Mouse (Mus musculus) heart, embryonic 14.5 days (tissue): Measurements from ENCODE around the gene Immp2l. TPM values are rescaled to one million over a fixed set of nuclear protein-coding genes. Genes with fewer than 3 reads are reported as not detected.

Experiments used
- ATAC-seq: fragments of 200-750 bp; cut with Nextera tagmentation; 2 replicates; pipeline ENCODE4 v1.8.0; 2017; ENCODE audit warnings: low read depth, moderate TSS enrichment; ENCODE audit not compliant: insufficient number of reproducible peaks, insufficient read depth, low FRiP score
- H3K27ac ChIP-seq, 2 experiments: fragments of 200-500 bp in 1 of 2; fragments of 300-500 bp in 1 of 2; sonication (generic) in 1 of 2; replicated peaks in 1 of 2; 2 replicates each; pipeline ENCODE4 v1.5.1; 2012 to 2014; ENCODE audit warnings: low read depth in 2 of 2, low read length in 2 of 2, control low read depth in 1 of 2, mild to moderate bottlenecking in 1 of 2, mixed read lengths in 1 of 2; ENCODE audit not compliant: control insufficient read depth in 1 of 2, insufficient read depth in 1 of 2
- H3K27me3 ChIP-seq: fragments of 300-500 bp; sonication (generic); 2 replicates; pipeline ENCODE4 v1.6.1; 2014; ENCODE audit warnings: mild to moderate bottlenecking, low read length, control low read depth; ENCODE audit not compliant: control insufficient read depth, insufficient read depth
- H3K36me3 ChIP-seq: fragments of 300-500 bp; sonication (generic); 2 replicates; pipeline ENCODE4 v1.6.1; 2014; ENCODE audit warnings: mild to moderate bottlenecking, control low read depth, low read length, mixed read lengths; ENCODE audit not compliant: control insufficient read depth, insufficient read depth
- H3K4me1 ChIP-seq, 2 experiments: fragments of 200-500 bp in 1 of 2; fragments of 300-500 bp in 1 of 2; sonication (generic) in 1 of 2; 2 replicates each; pipeline ENCODE4 v1.6.1; 2012 to 2014; ENCODE audit warnings: low read length in 2 of 2, control low read depth in 1 of 2, mixed read lengths in 1 of 2; ENCODE audit not compliant: control insufficient read depth in 2 of 2, insufficient read depth in 2 of 2
- H3K4me2 ChIP-seq: fragments of 300-500 bp; sonication (generic); 2 replicates; pipeline ENCODE4 v1.6.1; 2014; ENCODE audit warnings: mild to moderate bottlenecking, low read length
- H3K4me3 ChIP-seq, 2 experiments: fragments of 200-500 bp in 1 of 2; fragments of 300-500 bp in 1 of 2; sonication (generic) in 1 of 2; 2 replicates each; pipeline ENCODE4 v1.5.1; 2012 to 2014; ENCODE audit warnings: low read length in 2 of 2, mild to moderate bottlenecking in 2 of 2, control low read depth in 1 of 2, low read depth in 1 of 2, moderate library complexity in 1 of 2; ENCODE audit not compliant: control insufficient read depth in 1 of 2, insufficient read depth in 1 of 2
- H3K9ac ChIP-seq: fragments of 300-500 bp; sonication (generic); 2 replicates; pipeline ENCODE4 v1.6.1; 2014; ENCODE audit warnings: mild to moderate bottlenecking, low read length
- H3K9me3 ChIP-seq: fragments of 300-500 bp; sonication (generic); 2 replicates; pipeline ENCODE4 v1.6.1; 2016; ENCODE audit warnings: low read length, control low read depth; ENCODE audit not compliant: control insufficient read depth
- WGBS: fragments of 180-500 bp; shearing (Covaris S2); extraction: QIAGEN DNeasy Blood & Tissue Kit; methylation state at CpG from one replicate; pipeline ENCODE4 v1.1.7; 2014; 5-methylcytosine and 5-hydroxymethylcytosine counted together
- polyA plus RNA-seq: library from polyadenylated mRNA; unstranded; fragments of >200 nt; fragmentation: Nextera tagmentation; extraction: Ambion mirVana; gene quantifications from 2 replicates; pipeline ENCODE4 v1.2.1, GENCODE M21; 2014

The Immp2l gene
- polyA plus RNA-seq, 1 experiment from 2014 or later = 11.4 TPM

DNA sequence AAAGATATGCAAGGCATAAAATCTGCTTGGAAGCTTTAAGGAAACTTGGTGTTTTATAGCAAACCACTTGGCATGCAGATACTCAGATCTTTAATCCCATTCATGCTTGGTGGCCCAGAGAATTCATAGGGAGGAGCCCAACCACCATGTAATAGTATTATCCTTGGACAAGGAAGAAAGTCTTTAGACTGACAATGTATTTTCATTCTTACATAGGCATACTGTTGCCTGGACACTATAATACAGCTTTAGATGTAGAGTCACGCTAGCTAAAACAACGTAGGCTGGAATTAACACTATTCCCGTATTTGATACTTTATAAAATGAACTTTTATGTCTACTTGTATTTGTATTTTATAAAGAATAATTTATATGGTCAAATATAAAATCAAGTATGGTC is 665.9 kb downstream of the Immp2l start:
- no peaks in the 10 kb centered on the region for H3K9me3 ChIP-seq
- no peak overlapping the region for H3K9ac ChIP-seq
- H3K27me3 ChIP-seq = no peaks in the 10 kb centered on the region
- H3K4me3 ChIP-seq = no peak overlapping the region
- no peak for ATAC-seq
- WGBS = 81% methylated on average over 3 of the region's 3 CpGs
- H3K4me2 ChIP-seq = no peak overlapping the region
- no peaks in the 10 kb centered on the region for H3K4me1 ChIP-seq
- no peaks in the 10 kb centered on the region for H3K36me3 ChIP-seq
- no peak overlapping the region for H3K27ac ChIP-seq

DNA sequence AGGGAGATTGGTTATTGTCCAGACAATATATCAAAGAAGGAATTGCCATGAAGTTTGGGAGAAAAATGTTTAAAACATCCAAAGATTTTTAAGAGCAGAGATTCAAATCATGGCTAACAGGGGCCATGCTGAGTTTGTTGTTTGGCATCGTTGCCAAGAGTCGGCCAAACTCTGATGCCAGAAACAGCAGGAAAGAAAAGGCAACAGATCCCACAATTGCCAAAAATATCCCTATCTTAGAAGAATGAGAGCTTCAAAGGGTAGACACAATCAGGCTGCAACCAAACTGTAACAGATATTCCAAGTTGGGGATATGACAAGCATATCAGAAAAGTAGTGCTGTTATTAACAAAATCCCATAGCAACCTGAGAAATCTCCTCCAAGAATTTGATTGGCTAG is 686.7 kb downstream of the Immp2l start:
- Histone ChIP-seq H3K4me2 (no peak overlapping the region), H3K9ac (no peak overlapping the region), H3K4me3 (no peak overlapping the region), H3K27ac (no peak overlapping the region), H3K4me1 (no peaks in the 10 kb centered on the region), H3K27me3 (no peaks in the 10 kb centered on the region), H3K9me3 (no peaks in the 10 kb centered on the region), H3K36me3 (no peaks in the 10 kb centered on the region)
- WGBS = 70% methylated on average over 2 of the region's 2 CpGs
- no peak for ATAC-seq

GRCm38 (mm10) chr12:41716946-41717345 is 693.1 kb downstream of the Immp2l start:
- no peak for ATAC-seq
- Histone ChIP-seq H3K27me3 (no peaks in the 10 kb centered on the region), H3K9me3 (peaks cover 9% of the 10 kb centered on the region; the same call in 1 of the 2 replicates), H3K4me1 (no peaks in the 10 kb centered on the region), H3K36me3 (no peaks in the 10 kb centered on the region), H3K4me3 (no peak overlapping the region), H3K4me2 (no peak overlapping the region), H3K9ac (no peak overlapping the region), H3K27ac (no peak overlapping the region)
- WGBS = 30% methylated on average over 1 of the region's 1 CpGs

- Histone ChIP-seq H3K4me2 (no peak overlapping the region), H3K27ac (no peak overlapping the region), H3K9me3 (no peaks in the 10 kb centered on the region), H3K4me3 (no peak overlapping the region), H3K9ac (no peak overlapping the region), H3K36me3 (no peaks in the 10 kb centered on the region), H3K27me3 (no peaks in the 10 kb centered on the region), H3K4me1 (no peaks in the 10 kb centered on the region)
- 68% methylated on average over 2 of the region's 2 CpGs for WGBS
- ATAC-seq = no peak
Measured at GRCm38 (mm10) chr12:41724585-41724984, 700.7 kb downstream of the Immp2l start.

- Histone ChIP-seq H3K27ac (no peak overlapping the region), H3K27me3 (no peaks in the 10 kb centered on the region), H3K9me3 (no peaks in the 10 kb centered on the region), H3K4me3 (no peak overlapping the region), H3K9ac (no peak overlapping the region), H3K4me2 (no peak overlapping the region), H3K4me1 (no peaks in the 10 kb centered on the region), H3K36me3 (no peaks in the 10 kb centered on the region)
- WGBS = 67% methylated on average over 1 of the region's 1 CpGs
- no peak for ATAC-seq
Measured at GRCm38 (mm10) chr12:41726720-41727119, 702.8 kb downstream of the Immp2l start.

- Histone ChIP-seq H3K27ac (no peak overlapping the region), H3K9ac (no peak overlapping the region), H3K9me3 (no peaks in the 10 kb centered on the region), H3K4me1 (no peaks in the 10 kb centered on the region), H3K4me2 (no peak overlapping the region), H3K4me3 (no peak overlapping the region), H3K27me3 (no peaks in the 10 kb centered on the region), H3K36me3 (no peaks in the 10 kb centered on the region)
- ATAC-seq = no peak
- 68% methylated on average over 3 of the region's 3 CpGs for WGBS
Measured at GRCm38 (mm10) chr12:41727221-41727620, 703.3 kb downstream of the Immp2l start.

- 81% methylated on average over 1 of the region's 1 CpGs for WGBS
- H3K36me3 ChIP-seq = no peaks in the 10 kb centered on the region
- H3K4me3 ChIP-seq = no peak overlapping the region
- H3K9ac ChIP-seq = no peak overlapping the region
- H3K27ac ChIP-seq = no peak overlapping the region
- no peak for ATAC-seq
- no peaks in the 10 kb centered on the region for H3K4me1 ChIP-seq
- no peaks in the 10 kb centered on the region for H3K27me3 ChIP-seq
- no peaks in the 10 kb centered on the region for H3K9me3 ChIP-seq
- H3K4me2 ChIP-seq = no peak overlapping the region
Measured at GRCm38 (mm10) chr12:41727764-41728338, 704.0 kb downstream of the Immp2l start.

DNA sequence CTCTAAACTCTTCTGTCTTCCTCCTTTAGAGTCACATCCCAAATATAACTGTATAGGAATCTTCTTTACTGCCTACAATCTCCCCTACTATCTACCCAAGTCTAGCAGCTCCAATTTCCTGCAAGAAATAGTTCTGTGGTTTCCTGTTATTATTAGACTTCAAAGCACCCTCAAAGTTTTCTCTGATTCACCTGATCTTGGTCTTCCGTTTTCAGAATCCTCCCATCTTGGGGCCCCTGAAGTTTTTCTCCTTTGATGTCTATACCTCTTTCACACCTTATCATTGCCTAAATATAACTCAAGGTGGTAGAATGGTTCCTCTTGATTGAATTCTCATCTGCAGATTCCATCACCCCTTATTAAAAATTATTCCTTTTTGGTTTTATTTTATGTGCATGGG is 704.6 kb downstream of the Immp2l start:
- Histone ChIP-seq H3K4me3 (no peak overlapping the region), H3K9ac (no peak overlapping the region), H3K27me3 (no peaks in the 10 kb centered on the region), H3K36me3 (no peaks in the 10 kb centered on the region), H3K4me1 (no peaks in the 10 kb centered on the region), H3K27ac (no peak overlapping the region), H3K9me3 (no peaks in the 10 kb centered on the region), H3K4me2 (no peak overlapping the region)
- ATAC-seq = no peak
- WGBS = 68% methylated on average over 1 of the region's 1 CpGs
